Mouse (Mus musculus): Measurements from ENCODE around the gene Slc25a33.

Slc25a33 gene

GRCm38 (mm10) chr4:149698197-149698821 lies 75.8 kb downstream of the Slc25a33 start:
- no peak for DNase-seq (ENCODE audit: extremely low read depth, low read depth, low spot score)

- no peak for DNase-seq (ENCODE audit: extremely low read depth, low read depth, low spot score)
Measured at GRCm38 (mm10) chr4:149697506-149698196, 76.4 kb downstream of the Slc25a33 start.

- DNase-seq (ENCODE audit: extremely low read depth, low read depth, low spot score): no peak
Measured at GRCm38 (mm10) chr4:149696189-149696971, 77.7 kb downstream of the Slc25a33 start.

All from fat pad, adult 2 months (tissue).